ENCODE assay signal across 10 mouse cellular contexts in genomic region chr5:57721927-57722326, GRCm38 (mm10). TPM values are rescaled to one million over a fixed set of nuclear protein-coding genes. Genes with fewer than 3 reads are reported as not detected.
DNase-seq lines count a peak whose midpoint lies in the region; ATAC-seq and TF ChIP-seq lines count a peak whose summit lies in the region.
"Had no signal": no experiment of that assay in that cellular context is flagged by ENCODE, and none has a peak within 500 bp of the region (broad histone marks: within the 10 kb centered on the region; RNA-seq: fewer than 3 reads in every experiment).

No protein-coding gene starts in this region.

- TF ChIP-seq CTCF in heart, postnatal 0 days (IDR thresholded peaks at IDR 0.05; ENCODE audit: low read depth): no peak

- 0 out of 2 replicates have a peak, but pooled peaks cover 9% of the 10 kb centered on the region for H3K4me1 ChIP-seq in heart, postnatal 0 days (ENCODE audit: control insufficient read depth, insufficient read depth)
- H3K4me1 ChIP-seq in midbrain, embryonic 12.5 days: peaks cover 16% of the 10 kb centered on the region

- WGBS in heart, postnatal 0 days: 6% methylated on average over 6 of the region's 6 CpGs
- 47% methylated on average over 6 of the region's 6 CpGs for WGBS in midbrain, embryonic 12.5 days

- no peak for ATAC-seq in heart, postnatal 0 days (ENCODE audit: insufficient read depth, low read depth)
- no peak for ATAC-seq in midbrain, embryonic 12.5 days (ENCODE audit: low FRiP score, low read depth)

- H3K4me3 ChIP-seq in heart, postnatal 0 days (ENCODE audit: low read depth, low read length): peak overlapping the region; percentile 71
- H3K4me3 ChIP-seq in midbrain, embryonic 12.5 days: peak overlapping the region; percentile 68
- H3K4me3 ChIP-seq: liver, embryonic 15.5 days had no signal

- no peaks in the 10 kb centered on the region for H3K27me3 ChIP-seq in heart, postnatal 0 days (ENCODE audit: control insufficient read depth, insufficient read depth, low read length)
- H3K27me3 ChIP-seq in midbrain, embryonic 12.5 days: peaks cover 25% of the 10 kb centered on the region

- 0 out of 2 replicates have a peak, but pooled peaks cover 5% of the 10 kb centered on the region for H3K36me3 ChIP-seq in heart, postnatal 0 days (replicated peaks; ENCODE audit: control insufficient read depth, insufficient read depth, low read length)
- no peaks in the 10 kb centered on the region; the same call in 1 of the 2 replicates for H3K36me3 ChIP-seq in midbrain, embryonic 12.5 days
- H3K36me3 ChIP-seq: liver, embryonic 15.5 days had no signal

- TF ChIP-seq EP300 in heart, postnatal 0 days (IDR thresholded peaks at IDR 0.05; ENCODE audit: low read depth): no peak

- H3K27ac ChIP-seq in heart, postnatal 0 days (ENCODE audit: low read depth): peak overlapping the region; percentile 50; the same call in 1 of the 2 replicates
- H3K27ac ChIP-seq in midbrain, embryonic 12.5 days (replicated peaks): no peak overlapping the region
- H3K27ac ChIP-seq: liver, embryonic 15.5 days had no signal

- peak; percentile 6 for DNase-seq in embryo, embryonic 10.5 days (ENCODE audit: low spot score)
- no peak for DNase-seq in embryo, embryonic 10 days (ENCODE audit: low spot score)
- DNase-seq in Muller cell, postnatal 12 days (ENCODE audit: inconsistent ontology term): peak; percentile 19
- DNase-seq in heart, postnatal 0 days (ENCODE audit: low spot score): no peak
- DNase-seq in ovary, postnatal 10 days (ENCODE audit: low spot score): no peak
- no peak for DNase-seq in thymus, postnatal 4 days
- DNase-seq in frontal cortex, postnatal 14 days (ENCODE audit: low spot score in 2 of 2): no peak
- DNase-seq: thymus, postnatal 25 days had no signal

- H3K9me3 ChIP-seq in heart, postnatal 0 days (replicated peaks; ENCODE audit: control insufficient read depth, low read length): no peaks in the 10 kb centered on the region
- no peaks in the 10 kb centered on the region for H3K9me3 ChIP-seq in midbrain, embryonic 12.5 days
- H3K9me3 ChIP-seq: liver, embryonic 15.5 days had no signal

- peak overlapping the region; percentile 78 for H3K9ac ChIP-seq in heart, postnatal 0 days (replicated peaks; ENCODE audit: low read depth, low read length)
- H3K9ac ChIP-seq in midbrain, embryonic 12.5 days (replicated peaks): no peak overlapping the region
- H3K9ac ChIP-seq: liver, embryonic 15.5 days had no signal

- H3K4me2 ChIP-seq in heart, postnatal 0 days (ENCODE audit: low read depth, low read length): peak overlapping the region; percentile 75
- peak overlapping the region; percentile 90 for H3K4me2 ChIP-seq in midbrain, embryonic 12.5 days (replicated peaks)
- H3K4me2 ChIP-seq: liver, embryonic 15.5 days had no signal

RNA-seq across cellular contexts. Expression of gene Pcdh7, which starts 4.2 kb away (rescaled TPM):
- 169 and 213 TPM in 2 replicates for total RNA-seq in heart, postnatal 0 days (2014; rRNA removed; ENCODE audit: low replicate concordance)
- polyA plus RNA-seq in heart, postnatal 0 days (2015; fragmentation: Nextera tagmentation; extraction: Ambion mirVana): 19.9 and 22.4 TPM in 2 replicates
- polyA plus RNA-seq in midbrain, embryonic 12.5 days (2016; fragmentation: Nextera tagmentation; extraction: Ambion mirVana): 10.8 and 11.6 TPM in 2 replicates

Comparison
In these comparisons a context has a peak if more than half of its experiments do, and no peak if none do; other contexts are left out.
1. DNase-seq: peak in embryo, embryonic 10.5 days (single experiment) and Muller cell, postnatal 12 days (single experiment); none in embryo, embryonic 10 days (single experiment), heart, postnatal 0 days (single experiment), ovary, postnatal 10 days (single experiment), thymus, postnatal 4 days (single experiment) and frontal cortex, postnatal 14 days (0 of 2).